Mouse (Mus musculus) gastrocnemius, postnatal 25 days (tissue): ENCODE data around the gene Fam133b. TPM values are rescaled to one million over a fixed set of nuclear protein-coding genes. Genes with fewer than 3 reads are reported as not detected.
"Not testable (repeated sequence)": the region's sequence is repeated elsewhere in the genome, so short reads cannot be mapped to it uniquely, and the experiment has no call there.

Experiments
- DNase-seq: peaks from one replicate; pipeline ENCODE4 v3.0.0; 2022
- total RNA-seq, 2 experiments: library from RNA; stranded (reverse); gene quantifications; 1 replicate in 1 of 2; 2 replicates in 1 of 2; pipeline ENCODE4 v1.2.3; 2021

The Fam133b gene
- total RNA-seq, 2 experiments from 2014 or later, result 12.4 to 14.3 TPM

DNA sequence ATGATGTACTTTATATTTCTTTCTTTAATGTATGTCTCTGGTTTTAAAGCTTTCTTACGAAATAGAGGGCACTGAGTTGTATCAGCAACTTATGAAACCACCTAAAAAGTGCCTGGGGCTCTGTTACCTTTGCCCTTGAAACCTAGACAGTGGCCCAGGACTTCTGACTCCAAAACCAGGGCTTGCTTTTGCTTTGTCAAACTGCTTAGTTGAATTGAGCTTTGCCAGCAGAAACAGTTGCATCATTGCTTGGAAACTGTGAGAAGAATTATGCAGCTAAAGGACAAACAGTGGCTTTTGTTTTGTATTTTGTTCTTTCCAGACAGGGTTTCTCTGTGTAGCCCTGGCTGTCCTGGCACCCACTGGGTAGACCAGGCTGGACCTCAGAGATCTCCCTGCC is 56.7 kb downstream of the Fam133b start:
- no peak for DNase-seq

DNA sequence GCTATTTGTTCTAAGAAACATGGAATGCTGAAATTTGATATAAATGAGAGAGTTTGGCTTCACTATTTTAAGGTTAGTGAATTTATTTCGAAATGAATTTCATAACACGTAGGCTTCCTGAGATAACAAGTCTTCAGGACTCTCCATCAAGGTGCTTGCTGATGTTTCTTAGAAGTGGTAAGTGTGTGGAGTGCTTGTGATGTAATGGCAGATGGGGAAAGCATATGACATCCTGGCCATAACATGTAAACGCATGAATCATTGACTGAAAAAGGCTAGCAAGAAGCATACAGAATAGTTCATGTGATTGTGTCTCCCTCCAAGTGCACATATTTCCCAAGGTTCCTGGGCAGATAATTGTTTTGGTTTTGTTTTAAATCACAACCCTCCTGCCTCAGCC is 57.2 kb downstream of the Fam133b start:
- DNase-seq, result no peak

GRCm38 (mm10) chr5:3607114-3607513 is 63.5 kb downstream of the Fam133b start:
- no peak for DNase-seq

DNA sequence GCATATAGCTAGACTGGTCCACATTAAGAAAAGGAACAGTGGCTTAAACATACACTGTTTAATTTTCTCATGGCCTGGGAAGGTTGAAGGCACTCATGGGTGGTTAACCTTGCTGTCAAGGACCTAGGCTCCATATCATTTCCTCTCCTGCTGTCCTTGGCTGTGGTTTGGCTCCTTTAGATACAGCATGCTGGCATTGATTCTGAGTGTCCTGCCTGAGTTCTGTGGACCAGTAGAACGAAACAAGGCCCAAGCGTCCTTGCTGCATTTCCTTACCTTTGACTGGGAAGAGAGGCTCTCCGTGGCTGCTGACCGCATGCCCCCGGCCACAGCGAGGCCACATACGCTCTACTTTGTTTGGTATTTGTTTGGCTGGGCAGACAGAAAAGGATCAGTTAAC is 65.6 kb downstream of the Fam133b start:
- DNase-seq, result no peak

- DNase-seq, result not testable (repeated sequence)
These were observed 68.2 kb downstream of the Fam133b start for GRCm38 (mm10) chr5:3611835-3612234.

Other genes with a start within 250 kb of the Fam133b start
- gene Cdk6, start 202.3 kb upstream of the Fam133b start, total RNA-seq, result 1 to 10 TPM; 2.8 to 3.5 TPM
- gene 1700109H08Rik, start 27.7 kb downstream of the Fam133b start, total RNA-seq, result 1 to 10 TPM; 3.2 to 4.2 TPM
- gene Pex1, start 52.2 kb downstream of the Fam133b start, total RNA-seq, result 1 to 10 TPM; 6.4 to 7.1 TPM
- gene Rbm48, start 52.8 kb downstream of the Fam133b start, total RNA-seq, result 1 to 10 TPM; 4.3 to 4.7 TPM
- gene Tmbim7, start 107.3 kb downstream of the Fam133b start, total RNA-seq, result not detected
- 10 to 100 TPM; 70.8 to 78.5 TPM for gene Gatad1, start 113.4 kb downstream of the Fam133b start, total RNA-seq